Mouse (Mus musculus): ENCODE data around the gene Cdkl3.

Cdkl3 gene

DNA sequence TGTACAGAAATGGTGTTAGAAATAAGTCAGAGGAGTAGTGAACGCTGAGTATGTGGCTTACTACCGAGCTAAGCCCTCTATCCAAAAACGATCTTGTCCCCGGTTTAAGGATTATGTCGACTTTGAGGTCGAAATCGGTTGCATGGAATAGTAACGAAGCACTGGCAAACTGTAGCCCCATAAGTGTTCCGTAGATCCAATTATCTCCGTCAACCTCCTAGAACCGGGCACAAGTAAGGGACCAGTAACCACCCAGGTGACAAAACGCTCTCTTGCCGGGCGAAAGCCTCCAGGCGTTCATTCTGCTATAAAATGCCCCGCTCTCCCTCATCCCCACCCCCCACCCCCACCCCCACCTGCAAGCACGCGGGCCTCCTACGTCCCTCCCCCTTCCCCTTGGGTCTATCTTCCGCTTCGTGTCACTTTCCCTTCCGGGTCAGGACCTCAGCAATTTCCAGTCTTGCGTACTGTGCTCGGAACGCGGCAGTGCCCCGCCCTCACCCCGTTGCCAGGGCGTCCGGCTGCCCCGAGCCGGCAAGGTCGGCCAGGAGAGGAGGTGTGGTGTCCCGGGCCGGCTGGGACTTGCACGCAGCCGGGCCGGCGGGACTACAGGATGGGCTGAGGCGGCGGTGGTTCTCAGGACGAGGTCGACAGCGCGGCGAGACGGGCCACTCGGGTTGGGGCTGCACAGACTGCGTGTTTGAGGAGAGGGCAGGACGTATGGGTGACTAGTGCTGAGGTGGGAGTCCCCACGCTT is at the start of gene Cdkl3:
Gene Cdkl3 (plus strand): TSS at position 450 of the 757 bp plus-strand sequence.
- DNase-seq: peak; percentile 90 to 95

DNA sequence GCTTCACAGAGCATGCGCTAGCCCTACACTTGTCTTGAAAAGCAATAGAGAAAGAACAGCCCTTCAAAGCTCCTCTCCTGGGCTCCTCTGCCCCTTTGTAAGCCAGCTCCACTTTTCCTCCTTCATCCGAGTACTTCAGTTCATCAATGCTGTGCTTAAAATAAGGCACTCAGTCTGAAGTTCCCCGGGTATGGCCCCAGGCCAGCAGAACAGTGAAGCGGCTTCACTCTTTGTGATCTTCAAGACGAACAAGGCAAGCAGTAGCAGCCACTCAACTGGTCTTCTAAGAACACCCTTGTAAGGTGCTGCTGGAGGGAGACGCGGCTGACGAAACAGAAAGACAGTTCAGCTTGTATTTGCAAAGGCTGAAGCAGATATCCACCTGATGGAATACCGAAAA is 47.9 kb upstream of the Cdkl3 start:
- no peak for DNase-seq

DNA sequence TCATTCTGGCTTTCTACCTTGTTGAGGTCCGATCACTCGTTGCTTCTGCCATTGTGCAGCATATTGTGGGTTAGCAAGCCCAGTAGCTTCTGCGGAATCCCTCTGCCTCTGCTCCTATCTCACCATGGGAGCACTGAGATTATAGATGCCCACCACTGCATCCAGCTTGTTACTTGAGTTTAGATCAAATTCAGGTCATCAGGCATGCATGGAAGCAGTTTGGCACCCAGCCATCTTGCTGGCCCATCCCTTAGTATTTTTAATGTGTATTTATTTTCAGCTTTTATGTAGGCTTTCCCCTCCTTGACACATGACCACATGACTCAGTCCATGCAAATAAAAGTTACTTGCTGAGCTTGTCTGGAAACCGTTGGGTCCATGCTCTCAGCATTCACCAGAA is 46.3 kb upstream of the Cdkl3 start:
- no peak for DNase-seq

DNA sequence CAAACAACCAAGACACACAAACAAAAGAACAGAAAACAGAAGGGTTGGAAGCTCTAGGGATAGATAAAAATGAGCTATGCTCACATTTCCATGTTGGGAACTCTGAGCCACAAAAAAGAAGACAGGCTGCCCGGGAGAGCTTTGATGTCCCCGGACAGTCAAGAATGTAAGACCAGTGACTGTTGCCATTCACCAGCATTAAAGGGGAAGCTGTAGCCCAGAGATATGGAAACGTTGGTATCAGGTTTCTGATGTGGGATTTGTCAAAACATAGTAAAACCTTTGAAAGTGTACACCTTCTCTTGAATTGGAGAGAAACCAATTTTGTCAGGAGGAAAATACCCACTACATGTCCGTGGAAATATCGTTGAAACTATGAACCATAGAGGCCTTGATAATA is 44.5 kb upstream of the Cdkl3 start:
- DNase-seq: no peak

DNA sequence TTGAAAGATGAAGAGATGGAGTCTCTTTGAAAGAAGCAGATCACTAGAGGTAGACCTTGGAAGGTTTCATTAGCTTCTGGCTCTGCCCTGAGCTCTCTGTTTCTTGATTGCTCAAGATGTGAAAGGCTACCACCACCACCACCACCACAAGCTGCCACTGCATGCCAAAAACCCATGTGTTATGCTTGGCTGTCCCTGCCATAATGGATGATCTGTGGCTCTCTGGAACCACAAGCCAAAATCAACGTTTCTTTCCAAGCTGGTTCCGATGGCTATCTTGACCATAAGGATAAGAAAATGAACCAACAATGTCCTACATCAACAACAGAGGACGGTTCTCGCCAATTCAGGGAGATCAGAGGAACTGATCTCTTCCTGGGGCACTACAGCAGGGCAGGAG is 44.0 kb upstream of the Cdkl3 start:
- DNase-seq: no peak

DNA sequence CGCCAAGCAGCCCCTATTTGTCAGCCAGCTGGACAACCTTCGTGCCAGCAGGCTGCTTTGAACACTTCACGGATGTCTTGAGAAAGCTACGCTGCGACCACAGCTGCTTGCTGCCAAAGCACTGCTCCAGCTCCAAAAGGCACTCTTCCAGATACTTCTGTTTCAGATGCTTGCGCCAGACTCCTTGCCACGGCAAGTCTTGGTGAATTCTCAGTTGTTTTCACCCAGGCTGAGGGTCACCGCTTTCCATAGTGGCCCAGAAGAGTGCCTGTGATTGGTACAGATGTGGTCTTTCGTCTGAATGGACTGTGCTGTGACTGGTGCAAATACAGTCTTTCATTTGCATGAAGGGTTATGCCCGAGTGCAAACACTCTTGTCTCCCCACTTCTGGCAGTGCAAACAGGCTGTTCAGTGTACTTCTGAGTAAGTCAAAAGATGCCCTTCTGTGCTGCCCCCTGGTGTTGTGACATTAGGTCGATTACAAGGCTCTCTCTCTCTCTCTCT is 43.0 kb upstream of the Cdkl3 start:
- no peak for DNase-seq

DNA sequence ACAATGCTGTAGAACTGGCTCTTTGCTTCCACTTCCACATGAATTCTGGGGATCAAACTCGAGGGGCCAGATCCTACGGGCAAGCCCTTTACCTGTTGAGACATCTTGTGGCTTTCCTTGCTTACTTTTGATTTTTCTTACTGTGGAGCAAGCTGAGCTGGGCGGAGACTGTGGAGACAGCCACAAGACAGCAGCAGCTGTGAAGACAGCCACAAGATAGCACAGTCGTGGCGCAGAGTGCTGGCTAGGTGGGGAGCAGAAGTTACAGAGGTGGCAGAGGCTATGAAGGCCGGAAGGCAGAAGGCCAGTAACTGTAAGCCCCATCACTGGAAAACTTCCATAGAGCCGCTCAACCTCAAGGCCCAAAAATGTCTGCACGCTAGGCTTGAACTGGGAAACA is 42.3 kb upstream of the Cdkl3 start:
- no peak for DNase-seq

DNA sequence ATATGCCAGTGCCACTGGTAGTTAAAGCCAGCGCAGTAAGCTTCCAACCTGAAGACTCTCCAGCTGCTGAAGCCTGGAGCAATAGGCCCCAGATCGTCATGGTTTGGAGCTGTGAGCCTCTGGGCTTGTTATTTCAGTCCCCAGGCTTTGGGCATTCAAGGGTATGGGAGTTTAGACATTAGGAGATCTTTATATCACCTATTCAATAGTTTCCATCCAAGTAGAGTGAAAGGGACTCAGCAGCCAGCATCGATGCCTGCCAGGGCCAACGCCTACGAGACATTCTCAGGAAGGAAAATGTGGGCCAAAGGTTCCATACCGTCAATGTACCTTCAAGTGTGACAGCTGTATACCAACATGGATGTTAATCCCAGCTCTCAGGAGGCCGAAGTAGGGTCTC is 41.7 kb upstream of the Cdkl3 start:
- no peak for DNase-seq

DNA sequence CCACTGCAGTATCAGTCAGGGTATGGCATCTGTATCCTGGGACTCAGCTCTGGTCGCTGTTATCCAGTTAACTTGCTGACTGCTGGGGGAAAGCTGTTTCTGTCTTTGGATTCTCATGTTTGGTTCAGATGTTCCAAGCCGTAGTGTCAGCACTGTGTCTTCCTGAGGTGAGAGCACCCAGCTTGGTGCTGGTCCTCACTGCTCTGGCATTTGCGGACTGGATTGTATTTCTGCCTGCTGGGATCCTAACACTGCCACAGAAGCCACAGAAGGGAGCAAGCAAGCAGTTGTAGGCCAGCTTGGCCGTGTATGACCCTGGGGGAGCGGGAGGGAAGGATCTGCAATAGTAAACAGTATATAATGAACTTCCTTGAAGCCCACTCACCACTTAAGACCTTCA is 37.4 kb upstream of the Cdkl3 start:
- DNase-seq: no peak

DNA sequence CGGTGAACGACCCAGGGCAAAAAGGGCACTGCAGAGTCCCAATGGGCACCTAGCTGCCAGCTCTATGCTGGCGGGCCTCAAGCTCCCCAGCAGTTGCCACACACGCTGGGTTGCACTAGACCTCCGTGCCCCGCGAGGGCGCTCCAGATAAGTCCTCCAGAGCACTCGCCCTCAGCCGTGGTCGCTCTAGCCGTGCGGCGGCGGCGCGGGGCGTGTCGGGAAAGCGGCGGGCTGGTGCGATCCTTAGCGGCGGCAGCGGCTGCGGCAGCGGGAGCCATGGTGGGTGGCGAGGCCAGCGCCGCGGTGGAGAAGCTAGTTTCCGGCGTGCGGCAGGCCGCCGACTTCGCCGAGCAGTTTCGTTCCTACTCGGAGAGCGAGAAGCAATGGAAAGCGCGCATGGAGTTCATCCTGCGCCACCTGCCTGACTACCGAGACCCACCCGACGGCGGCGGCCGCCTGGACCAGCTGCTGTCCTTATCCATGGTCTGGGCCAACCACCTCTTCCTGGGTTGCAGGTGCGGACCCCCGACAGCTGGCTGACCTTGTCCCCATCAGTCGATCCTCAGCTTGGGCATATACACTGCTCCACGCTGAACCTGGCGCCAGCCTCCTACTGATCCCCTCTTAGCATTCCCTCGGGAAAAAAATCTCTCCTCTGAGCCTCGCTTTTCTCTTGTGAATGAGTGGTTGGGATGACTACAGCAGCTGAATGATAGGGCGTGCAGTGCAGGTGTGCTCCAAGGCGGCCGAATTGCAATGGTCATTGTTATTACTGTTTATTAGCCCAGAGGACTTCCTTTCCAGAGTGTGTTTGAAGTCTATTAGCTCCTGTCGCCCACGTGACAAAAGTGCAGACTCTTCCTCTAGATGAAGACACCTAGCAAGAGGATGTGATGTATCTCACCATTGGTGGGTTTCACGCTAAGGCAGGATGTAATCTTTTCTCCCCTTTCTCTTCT is 36.3 kb upstream of the Cdkl3 start, which contains the start of gene Cdkn2aipnl:
Gene Cdkn2aipnl (plus strand): TSS at position 219 of the 959 bp plus-strand sequence.
- DNase-seq: peak; percentile 96 to 99

DNA sequence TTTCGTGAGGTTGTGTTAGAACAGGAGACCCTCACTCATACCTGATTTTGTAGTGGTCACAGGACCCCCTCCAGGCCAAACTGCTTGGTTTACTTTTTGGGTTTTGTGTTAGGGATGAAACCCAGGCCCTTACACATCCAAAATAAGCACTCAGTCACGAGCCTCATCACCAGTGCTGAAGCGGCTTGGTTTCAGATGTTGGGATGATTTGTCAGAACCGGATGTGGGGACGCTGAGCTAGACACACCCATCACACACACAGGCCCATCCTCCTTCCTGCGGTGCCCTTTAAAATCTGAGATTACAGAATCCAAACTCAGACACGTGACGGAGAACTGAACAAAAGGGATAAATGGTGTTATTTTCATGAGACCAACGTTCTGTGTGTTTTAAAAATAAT is 35.1 kb upstream of the Cdkl3 start:
- DNase-seq: no peak

DNA sequence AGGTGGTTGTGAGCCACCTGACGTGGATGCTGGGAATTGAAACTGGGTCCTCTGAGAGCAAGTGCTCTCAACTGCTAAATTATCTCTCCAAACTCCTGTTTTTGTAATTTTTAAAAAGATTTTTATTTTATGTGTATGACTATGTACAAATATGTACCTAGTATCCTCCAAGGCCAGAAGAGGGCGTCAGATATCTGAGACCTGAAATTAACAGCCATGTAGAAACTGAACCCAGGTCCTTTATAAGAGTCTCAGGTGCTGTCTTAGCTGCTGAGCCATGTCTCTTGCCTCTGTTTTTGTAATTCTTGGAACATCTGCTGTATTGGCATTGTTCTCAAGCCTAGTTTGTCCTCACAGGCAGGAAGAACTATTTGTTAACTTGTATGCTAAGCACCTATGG is 34.5 kb upstream of the Cdkl3 start:
- DNase-seq: no peak

DNA sequence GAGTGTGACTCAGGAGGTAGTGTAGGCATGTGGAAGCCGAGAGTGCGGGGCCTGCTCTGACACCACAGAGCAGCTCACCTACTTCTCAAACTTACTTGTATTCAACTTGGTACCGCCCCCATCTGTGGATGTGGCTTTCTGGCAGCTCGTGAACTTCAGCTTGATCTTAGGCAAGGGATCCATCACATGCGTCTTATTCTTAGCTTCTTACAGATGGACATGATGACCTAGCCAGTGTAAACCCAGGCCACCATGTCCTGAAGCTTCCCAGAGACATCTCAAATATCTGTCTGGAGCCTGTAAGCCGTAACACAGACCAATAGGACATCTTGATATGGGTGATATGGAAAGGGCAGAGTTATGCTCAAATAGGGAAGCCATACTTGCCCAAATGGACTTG is 32.4 kb upstream of the Cdkl3 start:
- no peak for DNase-seq

DNA sequence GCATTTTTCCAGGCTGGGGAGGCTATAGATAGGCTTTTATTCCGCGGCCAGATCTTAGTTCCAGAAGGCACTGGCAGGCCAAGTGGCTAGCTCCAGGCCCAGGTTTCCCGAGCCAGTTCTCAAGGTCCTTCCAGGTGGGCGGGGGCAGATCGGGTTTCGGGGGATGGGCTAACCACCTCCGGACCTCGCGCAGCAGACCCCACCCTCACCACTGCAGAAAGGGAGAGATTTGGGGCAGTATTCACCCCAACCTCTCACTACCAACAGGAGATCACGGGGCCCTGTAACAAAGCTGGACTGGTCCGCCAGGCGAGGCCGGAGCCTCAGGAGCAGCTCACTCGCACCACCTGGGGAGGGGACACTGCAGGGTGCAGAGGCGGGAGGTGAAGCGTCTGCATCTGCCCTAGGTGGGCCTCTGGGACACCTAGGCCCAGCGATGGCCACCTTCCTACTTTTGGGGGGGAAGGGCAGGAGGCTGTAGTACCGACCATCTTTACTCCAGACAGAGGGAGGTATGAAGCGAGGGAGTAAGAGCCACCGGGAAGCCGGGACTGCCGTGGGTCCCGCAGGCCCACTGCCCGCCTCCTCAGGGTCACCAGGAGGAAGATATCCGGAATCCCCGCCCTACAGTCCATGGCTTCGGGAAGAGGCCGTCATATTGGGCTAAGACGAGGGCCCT is 4.3 kb upstream of the Cdkl3 start:
- DNase-seq: peak; percentile 58 to 62

DNA sequence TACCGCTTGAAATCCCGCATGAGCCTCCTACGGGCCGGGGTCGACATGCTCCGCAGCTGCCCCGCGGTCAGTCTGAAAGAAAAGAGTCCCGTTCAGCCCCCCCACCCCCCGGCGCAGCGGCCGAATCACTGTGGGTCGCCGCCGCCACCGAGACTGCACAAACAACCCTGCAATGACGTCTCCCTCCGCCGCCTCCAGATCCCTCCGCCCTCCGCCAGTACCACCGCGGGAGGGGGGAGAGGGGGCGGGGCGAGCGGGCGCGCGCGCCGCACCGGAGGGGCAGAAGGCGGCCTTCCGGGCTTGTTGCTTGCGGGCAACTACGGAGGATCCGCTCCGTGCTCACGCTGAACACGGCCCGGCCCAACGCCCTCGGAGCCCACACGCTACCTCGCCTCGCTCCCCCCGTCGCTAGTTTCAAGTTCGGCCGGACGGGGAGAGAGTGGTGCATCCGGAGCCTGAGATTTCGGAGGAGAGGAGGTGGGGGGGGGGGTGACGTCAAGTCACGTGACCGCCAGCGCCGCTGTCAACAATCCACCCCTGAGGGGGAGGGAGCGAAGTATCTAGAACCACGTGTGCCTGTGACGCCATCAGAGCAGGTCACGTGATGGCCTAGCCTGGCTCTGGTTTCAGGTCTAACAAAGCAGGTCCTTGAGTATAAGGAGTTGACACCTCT is 3.6 kb upstream of the Cdkl3 start, which contains the start of gene Ube2b:
Gene Ube2b (minus strand): TSS at position 473 of the 673 bp plus-strand sequence.
- DNase-seq: peak; percentile 94 to 98

DNA sequence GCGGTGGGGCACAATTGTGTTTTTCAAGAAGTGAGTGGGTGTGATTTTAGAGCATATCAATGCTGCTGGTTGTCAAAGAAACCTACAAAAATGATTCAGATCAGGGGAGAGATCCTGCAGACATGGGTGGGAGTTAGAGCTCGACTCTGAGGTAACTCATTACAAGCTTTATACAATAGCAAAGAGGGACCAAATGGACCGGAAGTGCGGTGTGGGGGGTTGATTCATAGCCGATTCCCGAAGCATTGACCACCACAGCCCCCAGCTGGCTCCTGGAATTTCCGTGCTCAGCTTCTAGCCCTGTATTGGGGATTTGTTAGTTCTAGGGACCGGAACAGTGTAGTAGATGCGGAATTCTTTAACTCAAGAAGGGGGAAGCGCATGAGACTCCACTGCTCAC is 2.7 kb upstream of the Cdkl3 start:
- peak in 1 of 2 experiments; percentile 21 for DNase-seq

DNA sequence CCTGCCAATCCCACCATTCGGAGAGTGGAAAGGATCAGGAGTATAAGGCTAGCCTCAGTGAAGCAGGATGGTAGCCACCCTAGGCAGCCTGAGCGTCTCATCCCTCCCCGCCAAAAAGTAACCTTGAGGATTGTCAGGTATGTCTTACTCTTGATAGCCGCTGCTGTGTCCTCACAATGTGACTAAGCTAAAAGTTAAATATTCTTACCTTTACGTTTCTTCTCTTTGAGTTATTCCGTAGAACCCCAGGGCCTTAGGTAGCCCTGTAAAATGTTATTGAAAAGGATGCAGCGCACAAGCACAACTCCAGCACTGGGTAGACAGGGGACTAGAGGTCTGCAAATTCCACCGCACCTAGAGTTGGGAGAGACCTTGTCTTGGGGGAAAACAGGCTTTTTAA is 2.2 kb upstream of the Cdkl3 start:
- DNase-seq: no peak

DNA sequence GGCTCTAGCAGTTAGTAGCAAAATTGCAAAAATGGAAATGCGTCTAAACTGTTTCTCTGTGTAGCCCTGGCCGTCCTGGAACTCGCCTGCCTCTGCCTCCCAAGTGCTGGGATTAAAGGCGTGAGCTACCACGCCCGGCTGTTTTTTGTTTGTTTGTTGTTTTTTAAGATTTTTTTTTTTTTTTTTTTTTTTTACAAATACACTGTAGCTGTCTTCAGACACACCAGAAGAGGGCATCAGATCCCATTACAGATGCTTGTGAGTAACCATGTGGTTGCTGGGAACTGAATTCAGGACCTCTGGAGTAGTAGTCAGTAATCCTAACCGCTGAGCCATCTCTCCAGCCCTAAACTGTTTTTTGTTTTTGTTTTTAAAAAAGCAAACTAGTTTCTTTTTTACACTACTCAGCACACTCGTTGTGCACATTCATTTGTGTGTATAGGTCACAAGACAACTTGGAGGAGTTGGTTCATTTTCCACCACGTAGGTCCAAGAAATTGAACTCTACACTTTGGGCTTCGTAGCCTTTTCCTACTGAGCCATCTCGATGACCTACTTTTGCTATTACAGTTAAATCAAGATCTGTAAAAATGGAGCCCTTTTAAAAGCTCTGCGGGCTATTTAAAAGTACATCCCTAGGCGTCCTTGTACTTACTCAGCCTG is 1.0 kb upstream of the Cdkl3 start:
- no peak for DNase-seq

DNA sequence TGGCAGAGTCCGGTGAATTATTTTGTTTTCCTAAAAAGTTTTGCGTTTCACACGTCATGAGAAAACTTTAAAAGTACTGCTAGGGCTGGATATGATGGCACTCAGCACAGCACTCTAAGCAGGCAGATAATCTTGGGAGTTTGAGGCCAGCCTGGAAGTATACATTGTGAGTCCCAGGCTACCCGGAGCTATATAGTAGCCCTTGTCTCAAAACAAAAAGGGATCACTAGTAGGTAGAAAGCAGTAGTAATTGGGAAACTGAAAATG is 583 bp upstream of the Cdkl3 start:
- no peak for DNase-seq

DNA sequence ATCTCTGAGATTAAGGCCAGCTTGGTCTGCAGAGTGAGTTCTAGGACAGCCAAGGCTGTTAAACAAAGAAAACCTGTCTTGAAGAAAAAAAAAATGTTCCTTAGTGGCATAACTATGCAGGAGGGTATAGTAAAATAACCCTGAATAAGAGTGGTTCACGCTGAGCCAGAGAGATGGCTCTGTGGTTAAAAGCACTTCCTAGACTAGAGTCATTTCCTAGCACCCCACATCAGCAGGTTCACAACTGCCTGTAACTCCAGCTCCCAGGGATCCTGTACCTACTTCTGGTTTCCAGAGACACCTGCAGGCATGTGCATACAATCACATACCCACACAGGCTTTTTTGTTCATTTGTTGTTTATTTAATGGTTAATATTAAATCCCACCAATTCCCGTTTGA is 1.6 kb downstream of the Cdkl3 start:
- DNase-seq: no peak

DNA sequence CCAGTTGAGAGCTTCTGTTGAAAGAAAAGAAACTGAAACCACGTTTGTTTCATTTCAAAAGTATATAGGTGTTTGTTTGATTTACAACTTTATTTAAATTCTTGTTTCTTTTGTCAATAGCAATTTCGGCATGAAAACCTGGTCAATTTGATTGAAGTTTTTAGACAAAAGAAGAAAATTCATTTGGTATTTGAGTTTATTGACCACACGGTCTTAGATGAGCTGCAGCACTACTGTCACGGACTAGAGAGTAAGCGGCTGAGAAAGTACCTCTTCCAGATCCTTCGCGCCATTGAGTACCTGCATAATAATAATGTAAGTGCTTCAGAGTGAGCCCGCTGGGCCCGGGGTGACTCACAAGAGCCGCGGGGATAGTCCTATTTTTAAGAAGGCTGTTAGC is 7.0 kb downstream of the Cdkl3 start:
- no peak for DNase-seq

DNA sequence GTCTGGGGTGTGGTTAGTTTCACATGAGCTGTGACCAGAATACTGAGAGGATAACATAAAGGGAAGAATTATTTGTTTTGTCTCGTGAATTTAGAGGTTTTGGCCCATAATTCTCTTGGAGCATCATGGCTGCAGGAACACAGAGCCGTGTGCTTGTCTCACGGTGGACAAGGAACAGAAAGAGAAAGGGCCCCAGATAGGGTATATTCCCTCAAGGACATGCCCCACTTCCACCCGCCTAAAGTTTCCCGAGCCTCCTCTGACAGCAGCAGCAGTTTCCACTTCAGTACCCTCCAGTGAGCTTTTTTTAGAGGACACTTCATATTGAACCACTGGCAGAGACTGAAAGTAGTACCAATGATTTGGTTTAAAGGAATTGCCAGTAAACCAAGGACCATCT is 7.5 kb downstream of the Cdkl3 start:
- DNase-seq: no peak

Measured in cerebellum, adult 18-20 months (tissue).